Mouse (Mus musculus): ENCODE measurements around the gene Chmp4b. TPM values are rescaled to one million over a fixed set of nuclear protein-coding genes. Genes with fewer than 3 reads are reported as not detected.

The Chmp4b gene
- polyA plus RNA-seq (2015; fragmentation: Nextera tagmentation; extraction: Ambion mirVana): 26.4 and 32.0 TPM in 2 replicates

DNA sequence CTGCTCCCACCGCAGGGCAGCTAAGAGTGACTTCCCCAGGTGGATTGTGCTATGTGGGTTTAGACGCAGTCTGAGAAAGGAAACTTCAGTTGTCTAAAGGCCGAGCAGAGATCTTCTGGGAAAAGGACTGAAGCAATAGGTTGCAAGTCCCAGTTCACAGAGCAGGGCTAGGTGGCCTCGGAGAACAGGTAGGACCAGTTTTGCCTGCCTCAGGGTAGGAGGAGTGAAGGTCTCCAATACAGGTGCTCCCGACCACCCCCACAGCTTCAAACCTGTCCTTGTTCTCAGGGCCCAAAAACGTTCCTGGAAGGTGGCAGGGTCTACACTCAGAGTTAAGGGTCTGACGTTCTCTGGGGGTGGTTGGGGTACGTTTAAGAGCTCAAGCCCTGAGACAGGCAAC lies at the start of gene Chmp4b:
Gene Chmp4b (plus strand): TSS at position 343 of the 400 bp plus-strand sequence.
- Histone ChIP-seq H3K36me3 (0 out of 2 replicates have a peak, but pooled peaks cover 1% of the 10 kb centered on the region), H3K4me2 (no peak within 1 kb of the TSS), H3K4me3 (no peak within 1 kb of the TSS), H3K27me3 (no peaks in the 10 kb centered on the region), H3K4me1 (replicated peaks) (peaks cover 2% of the 10 kb centered on the region; the same call in 1 of the 2 replicates), H3K9me3 (no peaks in the 10 kb centered on the region), H3K27ac (replicated peaks) (no peak within 1 kb of the TSS), H3K9ac (no peak within 1 kb of the TSS)
- 66% methylated on average over 8 of the region's 8 CpGs for WGBS
- no peak for ATAC-seq (ENCODE audit: low FRiP score, low read depth)

DNA sequence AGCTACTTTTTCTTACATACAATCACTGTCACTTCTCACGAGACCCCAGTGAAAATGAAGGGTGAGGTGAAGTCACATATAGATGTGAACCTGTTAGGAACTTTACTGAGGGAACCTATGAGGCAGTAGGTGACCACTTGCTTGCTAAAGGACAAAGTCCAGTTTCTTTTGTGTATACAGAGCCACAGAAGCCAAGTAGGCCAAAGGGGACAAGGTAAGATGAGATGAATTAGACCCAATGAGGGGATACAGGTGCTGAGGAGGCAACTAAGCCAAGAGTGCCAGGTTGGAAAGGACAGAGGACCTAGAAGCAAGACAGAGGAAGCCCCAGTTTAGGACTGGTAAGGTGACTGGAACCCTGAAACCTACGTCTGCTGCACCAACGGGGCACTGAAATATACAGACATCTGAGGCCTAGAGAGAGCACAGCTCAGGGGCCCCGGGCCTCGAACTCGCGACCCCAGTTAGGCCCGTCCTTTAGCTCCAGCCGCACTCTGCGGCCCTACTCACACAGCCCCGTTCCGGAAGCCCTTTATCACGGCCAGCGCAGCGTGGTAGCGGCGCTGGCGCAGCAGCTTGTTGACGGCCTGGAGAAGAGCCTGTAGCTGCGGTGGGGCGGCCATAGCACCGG lies 48.4 kb upstream of the Chmp4b start:
- H3K27ac ChIP-seq (replicated peaks): peak overlapping the region; percentile 81
- no peaks in the 10 kb centered on the region for H3K36me3 ChIP-seq
- 23% methylated on average over 22 of the region's 22 CpGs for WGBS
- peak overlapping the region; percentile 89 for H3K4me3 ChIP-seq
- ATAC-seq (ENCODE audit: low FRiP score, low read depth): no peak; the same call in 1 of the 2 replicates
- H3K9ac ChIP-seq: peak overlapping the region; percentile 82
- H3K27me3 ChIP-seq: no peaks in the 10 kb centered on the region
- H3K4me2 ChIP-seq: peak overlapping the region; percentile 83
- H3K9me3 ChIP-seq: no peaks in the 10 kb centered on the region
- H3K4me1 ChIP-seq (replicated peaks): peaks cover 18% of the 10 kb centered on the region

DNA sequence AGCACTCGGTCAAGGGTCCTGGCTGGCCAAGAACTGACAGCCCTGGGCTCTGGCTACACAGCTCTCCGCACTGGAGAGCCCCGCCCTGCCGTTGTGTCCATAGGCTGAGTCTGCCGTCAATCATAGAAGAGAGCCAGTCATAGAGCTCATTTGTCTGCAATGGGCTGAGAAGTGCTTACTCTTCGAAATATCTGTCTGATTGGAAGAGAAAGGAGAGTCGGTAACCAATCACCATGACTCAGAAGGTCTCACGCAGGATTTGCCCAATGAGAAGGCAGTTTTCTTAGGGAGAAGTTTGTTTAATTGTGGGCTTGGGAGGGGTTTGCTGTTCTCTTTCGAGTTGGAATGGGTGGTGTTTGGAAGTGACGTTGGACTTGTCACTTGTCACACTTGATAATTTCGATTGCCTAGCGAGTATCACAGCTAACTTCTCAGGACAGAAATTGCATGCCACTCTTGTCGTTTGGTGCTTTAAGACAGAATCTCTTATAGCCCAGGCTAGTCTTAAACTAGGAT lies 47.8 kb upstream of the Chmp4b start, which contains the start of gene Pxmp4:
Gene Pxmp4 (minus strand): TSS at position 71 of the 516 bp plus-strand sequence.
- under 1% methylated on average over 13 of the region's 13 CpGs for WGBS
- no peaks in the 10 kb centered on the region for H3K9me3 ChIP-seq
- no peaks in the 10 kb centered on the region for H3K27me3 ChIP-seq
- H3K27ac ChIP-seq (replicated peaks): peak within 1 kb of the TSS; percentile 81
- peaks cover 18% of the 10 kb centered on the region for H3K4me1 ChIP-seq (replicated peaks)
- no peaks in the 10 kb centered on the region for H3K36me3 ChIP-seq
- peak; percentile 100 for ATAC-seq (ENCODE audit: low FRiP score, low read depth)
- peak within 1 kb of the TSS; percentile 89 for H3K4me3 ChIP-seq
- H3K9ac ChIP-seq: peak within 1 kb of the TSS; percentile 82
- peak within 1 kb of the TSS; percentile 83 for H3K4me2 ChIP-seq

DNA sequence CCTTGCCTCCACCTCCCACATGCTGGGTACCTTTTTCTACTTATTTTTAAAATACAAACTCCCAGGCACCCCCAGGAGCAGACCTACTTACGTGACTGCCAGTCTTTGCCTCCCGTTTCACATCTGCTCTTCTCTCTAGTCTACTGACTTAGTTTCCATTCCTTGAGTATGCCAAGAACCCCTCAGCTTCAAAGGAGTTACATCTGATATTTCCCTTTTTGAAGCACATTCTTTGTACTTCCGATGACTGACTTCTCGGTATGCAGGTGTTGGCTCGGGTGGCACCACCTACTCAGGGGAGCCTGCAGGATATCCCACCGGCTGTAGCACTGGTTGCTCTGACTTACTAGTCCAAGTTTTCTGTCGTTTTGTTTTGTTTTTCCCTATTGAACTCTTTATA lies 47.3 kb upstream of the Chmp4b start:
- 44% methylated on average over 7 of the region's 7 CpGs for WGBS
- no peak overlapping the region for H3K27ac ChIP-seq (replicated peaks)
- H3K9me3 ChIP-seq: no peaks in the 10 kb centered on the region
- peak overlapping the region; percentile 89 for H3K4me3 ChIP-seq
- peaks cover 18% of the 10 kb centered on the region for H3K4me1 ChIP-seq (replicated peaks)
- no peak overlapping the region for H3K9ac ChIP-seq
- H3K27me3 ChIP-seq: no peaks in the 10 kb centered on the region
- peak overlapping the region; percentile 83 for H3K4me2 ChIP-seq
- ATAC-seq (ENCODE audit: low FRiP score, low read depth): no peak
- no peaks in the 10 kb centered on the region for H3K36me3 ChIP-seq

DNA sequence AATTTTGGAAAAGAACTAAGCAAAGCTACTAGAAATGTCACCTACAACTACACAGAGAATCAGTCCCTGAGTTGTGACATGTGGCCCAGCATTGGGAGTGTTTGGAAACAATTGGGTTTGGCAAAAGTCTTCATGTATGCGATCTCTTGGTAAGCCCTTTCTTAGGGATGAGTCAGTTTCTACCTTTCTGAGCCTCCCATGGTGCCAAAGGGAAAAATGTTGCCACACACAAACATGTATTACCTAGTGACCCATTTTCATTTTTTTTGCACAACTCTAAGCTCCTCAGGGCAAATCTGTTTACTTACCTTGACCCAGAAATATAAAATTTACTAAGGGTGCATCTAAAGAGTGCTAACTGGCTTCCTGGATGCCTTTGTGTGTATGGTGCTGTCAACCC lies 44.5 kb upstream of the Chmp4b start:
- H3K27ac ChIP-seq (replicated peaks): no peak overlapping the region
- WGBS: 84% methylated on average over 1 of the region's 1 CpGs

DNA sequence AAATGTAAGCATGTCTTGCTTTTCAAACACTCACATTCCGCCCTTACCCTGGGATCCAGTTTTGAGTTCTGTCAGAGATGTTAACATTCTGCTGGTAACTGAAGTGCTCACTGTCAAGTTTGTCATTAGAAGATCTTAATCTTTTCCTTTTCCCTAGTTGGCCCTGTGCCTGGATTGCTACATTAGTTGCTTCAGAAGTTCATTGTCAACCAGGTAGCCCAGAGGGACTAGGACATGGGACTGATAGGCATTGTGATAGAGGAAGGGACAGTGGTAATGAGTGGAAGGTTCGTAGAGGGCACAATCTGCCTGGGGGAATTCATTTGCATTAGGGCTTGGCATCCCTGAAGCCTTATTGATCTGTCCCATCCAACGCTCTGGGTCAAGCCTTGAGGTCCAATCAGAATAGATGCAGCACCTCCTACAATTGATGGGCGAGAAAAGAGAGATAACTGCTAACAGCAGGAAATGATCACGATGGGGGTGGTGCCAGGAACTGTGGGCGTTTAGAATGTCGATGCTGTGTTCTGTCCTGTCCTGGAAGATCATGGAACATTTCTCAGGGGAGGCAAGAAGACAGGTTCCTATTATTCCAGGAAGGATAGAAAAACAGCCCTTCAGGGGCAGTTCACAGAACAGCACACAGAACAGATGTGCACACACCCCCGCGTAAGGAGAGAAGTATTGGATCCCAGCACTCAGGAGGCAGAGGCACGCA lies 42.3 kb upstream of the Chmp4b start:
- no peaks in the 10 kb centered on the region for H3K27me3 ChIP-seq
- H3K4me3 ChIP-seq: no peak overlapping the region
- H3K27ac ChIP-seq (replicated peaks): no peak overlapping the region
- peaks cover 17% of the 10 kb centered on the region for H3K4me1 ChIP-seq (replicated peaks)
- H3K36me3 ChIP-seq: no peaks in the 10 kb centered on the region
- no peak for ATAC-seq (ENCODE audit: low FRiP score, low read depth)
- WGBS: 68% methylated on average over 10 of the region's 10 CpGs
- no peaks in the 10 kb centered on the region for H3K9me3 ChIP-seq
- no peak overlapping the region for H3K4me2 ChIP-seq
- no peak overlapping the region for H3K9ac ChIP-seq

More for the DNA sequence above, 44.5 kb upstream of the Chmp4b start:
- H3K4me3 ChIP-seq: no peak overlapping the region
- no peaks in the 10 kb centered on the region for H3K27me3 ChIP-seq
- ATAC-seq (ENCODE audit: low FRiP score, low read depth): no peak
- H3K9ac ChIP-seq: no peak overlapping the region
- no peaks in the 10 kb centered on the region for H3K36me3 ChIP-seq
- H3K4me2 ChIP-seq: no peak overlapping the region
- no peaks in the 10 kb centered on the region for H3K9me3 ChIP-seq
- H3K4me1 ChIP-seq (replicated peaks): peaks cover 18% of the 10 kb centered on the region

DNA sequence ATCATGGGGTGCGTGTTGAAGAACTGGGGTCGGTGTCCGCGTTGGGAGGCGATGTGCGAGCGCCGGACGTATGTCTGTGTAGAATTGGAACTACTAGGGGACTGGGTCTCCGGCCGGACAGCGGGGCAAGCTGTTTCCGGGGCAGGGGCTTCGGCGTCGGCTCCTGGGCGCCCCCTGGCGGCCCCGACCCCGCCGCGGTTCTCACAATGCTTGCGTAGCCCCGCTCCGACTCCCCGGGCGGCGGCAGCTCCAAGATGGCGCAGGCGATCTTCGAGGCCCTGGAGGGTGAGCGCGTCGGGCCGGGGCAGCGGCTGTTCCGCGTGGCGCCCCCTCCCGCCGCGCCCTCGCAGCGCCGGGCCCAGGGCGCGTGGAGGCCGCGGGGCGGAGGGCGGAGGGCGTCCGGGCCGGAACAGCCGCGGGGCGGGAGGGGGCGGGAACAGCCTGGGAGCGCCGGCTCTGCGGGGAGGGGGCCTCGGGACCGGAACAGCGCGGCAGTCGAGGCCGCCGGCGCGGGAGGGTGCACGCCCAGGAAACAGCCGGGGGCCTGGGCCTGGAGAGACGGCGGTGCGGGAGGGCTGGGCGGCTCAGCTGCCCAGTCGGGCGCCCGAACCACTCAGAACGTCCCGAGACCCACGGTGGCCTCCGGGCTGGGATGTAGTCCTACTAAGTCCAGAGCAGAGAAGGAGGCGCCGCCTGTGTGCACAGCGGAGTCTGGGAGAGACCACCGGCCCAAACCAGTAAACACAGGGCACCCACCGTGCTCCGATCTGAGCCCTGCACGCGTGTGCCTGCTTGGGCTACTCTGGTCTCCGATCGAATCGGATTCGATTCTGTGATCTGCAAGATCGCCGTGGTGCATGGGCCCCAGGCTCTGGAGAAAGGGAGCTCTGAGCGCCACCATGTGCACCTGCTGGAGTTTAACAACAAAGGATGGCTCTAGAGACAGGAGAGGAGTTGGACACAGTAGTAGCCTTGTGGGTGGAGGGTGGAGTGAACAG lies 38.1 kb upstream of the Chmp4b start, which contains the start of the genes Zfp341 and 4930519P11Rik:
Gene Zfp341 (plus strand): TSS at position 180 of the 998 bp plus-strand sequence.
Gene 4930519P11Rik (minus strand): TSS at position 320 of the 998 bp plus-strand sequence.
- H3K27me3 ChIP-seq: no peaks in the 10 kb centered on the region
- H3K9ac ChIP-seq: peak within 1 kb of the TSS; percentile 75
- peak within 1 kb of the TSS; percentile 78 for H3K4me2 ChIP-seq
- ATAC-seq (ENCODE audit: low FRiP score, low read depth): peak; percentile 95
- WGBS: under 1% methylated on average over 83 of the region's 98 CpGs
- H3K4me1 ChIP-seq (replicated peaks): peaks cover 28% of the 10 kb centered on the region
- no peaks in the 10 kb centered on the region for H3K36me3 ChIP-seq
- H3K27ac ChIP-seq (replicated peaks): peak within 1 kb of the TSS; percentile 99
- H3K9me3 ChIP-seq: no peaks in the 10 kb centered on the region
- peak within 1 kb of the TSS; percentile 67 for H3K4me3 ChIP-seq

DNA sequence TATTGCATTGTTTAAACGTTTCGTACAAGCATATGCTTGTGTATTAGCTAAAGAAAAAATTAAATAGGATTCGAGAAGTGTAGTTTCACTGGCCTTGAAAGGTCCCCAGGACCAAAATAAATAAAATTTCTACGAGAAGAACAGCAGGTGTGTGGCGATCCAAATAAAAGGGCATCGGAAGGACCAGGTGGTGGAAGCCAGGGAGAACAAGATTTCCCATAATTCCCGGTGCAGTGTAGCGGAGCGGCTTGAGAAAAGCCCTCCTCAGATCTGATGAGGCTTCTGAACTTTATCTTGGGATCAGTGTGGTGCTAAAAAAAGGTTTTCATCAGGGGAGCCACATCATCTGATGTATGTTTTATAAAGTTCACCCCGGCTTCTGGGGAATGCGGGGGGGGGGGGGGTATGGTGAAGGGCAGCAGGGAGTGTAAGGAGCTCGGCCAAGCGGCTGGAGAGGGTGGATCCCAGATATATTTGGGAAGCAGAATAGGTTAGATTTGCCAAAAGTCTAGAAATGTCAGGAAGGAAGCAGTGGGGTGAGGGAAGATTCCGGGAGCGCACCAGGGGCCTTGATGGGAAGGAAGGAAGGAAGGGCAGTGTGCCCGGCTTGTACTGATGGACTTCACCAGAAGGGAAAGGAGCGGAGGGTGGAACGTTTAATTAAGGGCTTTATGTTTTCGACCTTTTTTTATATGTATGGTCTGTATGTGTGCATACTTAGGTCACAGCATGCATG lies 36.5 kb upstream of the Chmp4b start:
- Histone ChIP-seq H3K4me1 (replicated peaks) (peaks cover 28% of the 10 kb centered on the region), H3K9ac (no peak overlapping the region), H3K27me3 (no peaks in the 10 kb centered on the region), H3K36me3 (no peaks in the 10 kb centered on the region), H3K27ac (replicated peaks) (0 out of 2 replicates have a peak overlapping the region, but pooled peaks have one; percentile 99), H3K4me2 (peak overlapping the region; percentile 78), H3K9me3 (no peaks in the 10 kb centered on the region), H3K4me3 (0 out of 2 replicates have a peak overlapping the region, but pooled peaks have one; percentile 0)
- ATAC-seq (ENCODE audit: low FRiP score, low read depth): no peak
- WGBS: 66% methylated on average over 19 of the region's 19 CpGs

DNA sequence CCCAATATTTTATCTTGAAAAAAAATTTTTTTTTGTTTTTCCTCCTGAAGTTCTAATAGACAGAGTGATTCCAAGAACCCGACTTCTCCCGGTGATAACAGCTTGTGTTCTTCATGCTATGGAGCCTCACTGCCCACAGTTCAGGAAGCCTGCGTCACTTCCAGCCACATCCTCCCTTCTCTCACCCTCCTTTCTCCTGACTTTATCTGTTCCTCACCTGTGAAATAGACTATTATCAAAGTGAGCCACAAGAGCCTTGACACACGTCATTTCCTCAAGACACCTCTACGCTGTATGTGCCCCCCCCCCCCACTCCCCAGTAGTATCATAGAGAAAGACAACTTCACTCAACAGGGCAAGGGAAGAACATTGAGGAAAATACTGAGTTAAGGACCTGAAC lies 35.8 kb upstream of the Chmp4b start:
- 92% methylated on average over 5 of the region's 5 CpGs for WGBS
- Histone ChIP-seq H3K27ac (replicated peaks) (no peak overlapping the region), H3K4me3 (no peak overlapping the region), H3K9ac (no peak overlapping the region), H3K4me1 (replicated peaks) (peaks cover 28% of the 10 kb centered on the region), H3K27me3 (no peaks in the 10 kb centered on the region), H3K36me3 (no peaks in the 10 kb centered on the region), H3K4me2 (no peak overlapping the region), H3K9me3 (no peaks in the 10 kb centered on the region)
- no peak for ATAC-seq (ENCODE audit: low FRiP score, low read depth)

DNA sequence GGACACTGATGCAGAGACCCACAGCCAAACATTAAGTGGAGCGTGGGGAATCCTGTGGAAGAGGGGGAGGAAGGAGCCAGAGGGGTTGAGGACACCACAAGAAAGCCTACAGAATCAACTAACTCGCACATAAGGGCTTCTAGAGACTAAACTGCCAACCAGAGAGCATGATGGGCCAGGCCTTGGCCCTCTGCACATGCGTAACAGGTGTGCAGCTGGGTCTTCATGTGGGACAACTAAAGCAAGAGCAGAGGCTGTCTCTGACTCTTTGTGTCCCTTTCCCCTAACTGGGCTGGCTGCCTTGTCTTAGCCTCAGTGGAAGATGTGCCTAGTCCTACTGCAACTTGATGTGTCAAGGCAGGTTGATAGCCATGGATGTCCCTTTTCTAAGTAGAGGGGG lies 34.4 kb upstream of the Chmp4b start:
- ATAC-seq (ENCODE audit: low FRiP score, low read depth): no peak
- no peak overlapping the region for H3K27ac ChIP-seq (replicated peaks)
- no peaks in the 10 kb centered on the region for H3K9me3 ChIP-seq
- 96% methylated on average over 3 of the region's 3 CpGs for WGBS
- no peak overlapping the region for H3K9ac ChIP-seq
- H3K4me1 ChIP-seq (replicated peaks): peaks cover 28% of the 10 kb centered on the region
- H3K36me3 ChIP-seq: no peaks in the 10 kb centered on the region; the same call in 1 of the 2 replicates
- H3K4me2 ChIP-seq: no peak overlapping the region
- H3K27me3 ChIP-seq: no peaks in the 10 kb centered on the region
- H3K4me3 ChIP-seq: no peak overlapping the region

DNA sequence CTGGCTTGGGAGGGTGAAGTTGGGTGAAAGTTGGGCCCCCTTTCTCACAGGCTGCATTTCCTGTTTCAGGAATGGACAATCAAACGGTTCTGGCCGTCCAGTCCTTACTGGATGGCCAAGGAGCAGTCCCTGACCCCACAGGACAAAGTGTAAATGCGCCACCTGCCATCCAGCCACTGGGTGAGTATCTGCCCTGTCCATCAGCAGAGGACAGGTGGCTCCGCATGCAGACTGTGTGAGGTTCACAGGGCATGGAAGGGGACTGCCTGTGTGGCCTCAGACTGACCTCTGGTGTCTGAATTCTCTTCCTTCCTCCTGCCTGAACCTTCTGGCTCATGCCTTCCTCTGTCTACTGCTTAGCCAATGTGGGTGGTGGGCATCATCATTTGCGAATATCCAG lies 29.8 kb upstream of the Chmp4b start:
- Histone ChIP-seq H3K9me3 (no peaks in the 10 kb centered on the region), H3K9ac (no peak overlapping the region), H3K4me1 (replicated peaks) (no peaks in the 10 kb centered on the region), H3K27me3 (no peaks in the 10 kb centered on the region), H3K36me3 (peaks cover 32% of the 10 kb centered on the region), H3K4me2 (no peak overlapping the region), H3K4me3 (no peak overlapping the region), H3K27ac (replicated peaks) (no peak overlapping the region)
- no peak for ATAC-seq (ENCODE audit: low FRiP score, low read depth)
- 81% methylated on average over 5 of the region's 5 CpGs for WGBS
